12 mouse cellular contexts compared by ENCODE assay signal in genomic region chr13:54218341-54218740, GRCm38 (mm10). TPM values are rescaled to one million over a fixed set of nuclear protein-coding genes. Genes with fewer than 3 reads are reported as not detected.
DNase-seq lines count a peak whose midpoint lies in the region; ATAC-seq and TF ChIP-seq lines count a peak whose summit lies in the region.
"Had no signal": no experiment of that assay in that cellular context is flagged by ENCODE, and none has a peak within 500 bp of the region (broad histone marks: within the 10 kb centered on the region; RNA-seq: fewer than 3 reads in every experiment).

No protein-coding gene starts in this region.

- H3K9ac ChIP-seq in liver, adult 2 months (ENCODE audit: low read depth, low read length) = no peak overlapping the region
- H3K9ac ChIP-seq in MEL (ENCODE audit: control insufficient read depth, low read depth, low read length, poor library complexity, severe bottlenecking) = no peak overlapping the region
- H3K9ac ChIP-seq in forebrain, embryonic 12.5 days = no peak overlapping the region
- H3K9ac ChIP-seq: embryonic facial prominence, embryonic 15.5 days had no signal

- H3K27me3 ChIP-seq in liver, adult 2 months (ENCODE audit: control insufficient read depth, insufficient read depth, low read length) = no peaks in the 10 kb centered on the region
- H3K27me3 ChIP-seq in MEL (ENCODE audit: control insufficient read depth in 1 of 2, insufficient read depth in 2 of 2, low read length in 2 of 2) = no peaks in the 10 kb centered on the region
- H3K27me3 ChIP-seq in forebrain, embryonic 12.5 days = no peaks in the 10 kb centered on the region; the same call in 1 of the 2 replicates
- H3K27me3 ChIP-seq: embryonic facial prominence, embryonic 15.5 days had no signal

- no peaks in the 10 kb centered on the region for H3K4me1 ChIP-seq in liver, adult 2 months (ENCODE audit: control insufficient read depth, insufficient read depth, low read length)
- H3K4me1 ChIP-seq in MEL (ENCODE audit: control insufficient read depth in 1 of 2, insufficient read depth in 2 of 2, low read length in 2 of 2) = peaks cover 0 to 24% of the 10 kb centered on the region in 2 experiments; a peak in 3 of 4 replicates
- H3K4me1 ChIP-seq in forebrain, embryonic 12.5 days = peaks cover 25% of the 10 kb centered on the region
- H3K4me1 ChIP-seq: embryonic facial prominence, embryonic 15.5 days had no signal

- H3K36me3 ChIP-seq in liver, adult 2 months (ENCODE audit: control insufficient read depth, insufficient read depth, low read length) = no peaks in the 10 kb centered on the region
- H3K36me3 ChIP-seq in MEL (ENCODE audit: control insufficient read depth in 1 of 2, insufficient read depth in 2 of 2, low read length in 2 of 2) = peaks cover 0 to 10% of the 10 kb centered on the region in 2 experiments; a peak in 2 of 4 replicates
- no peaks in the 10 kb centered on the region for H3K36me3 ChIP-seq in forebrain, embryonic 12.5 days (replicated peaks)
- H3K36me3 ChIP-seq: embryonic facial prominence, embryonic 15.5 days had no signal

- H3K27ac ChIP-seq in liver, adult 2 months (replicated peaks; ENCODE audit: insufficient read depth, low read depth, low read length) = no peak overlapping the region
- H3K27ac ChIP-seq in MEL (ENCODE audit: control insufficient read depth, low read depth, low read length) = no peak overlapping the region
- H3K27ac ChIP-seq in forebrain, embryonic 12.5 days = no peak overlapping the region
- H3K27ac ChIP-seq: embryonic facial prominence, embryonic 15.5 days had no signal

- H3K4me2 ChIP-seq in forebrain, embryonic 12.5 days = no peak overlapping the region
- H3K4me2 ChIP-seq: embryonic facial prominence, embryonic 15.5 days had no signal

- peak; percentile 18 for DNase-seq in liver, adult 2 months (ENCODE audit: extremely low read depth, low read depth, low spot score)
- no peak for DNase-seq in liver
- peak; percentile 92 for DNase-seq in MEL (ENCODE audit: low read depth, low spot score)
- peak; percentile 67 to 78 for DNase-seq in frontal cortex, adult 2 months (ENCODE audit: extremely low spot score in 1 of 2, low spot score in 1 of 2)
- peak; percentile 59 to 75 for DNase-seq in monocyte, adult 2 months (ENCODE audit: low read depth in 1 of 2, low spot score in 2 of 2)
- no peak for DNase-seq in urinary bladder, adult 18-20 months (ENCODE audit: low spot score in 2 of 2)
- DNase-seq in urinary bladder, postnatal 25 days (ENCODE audit: low spot score) = no peak
- DNase-seq: cerebellum, adult 9-10 months; kidney, adult 11 months; retina, postnatal 1 day had no signal

- 40% methylated on average over 1 of the region's 1 CpGs for WGBS in liver, adult 2 months
- WGBS in forebrain, embryonic 12.5 days = 81% methylated on average over 1 of the region's 1 CpGs

- ATAC-seq in forebrain, embryonic 12.5 days (ENCODE audit: low FRiP score) = no peak

- TF ChIP-seq RAD21 in MEL (IDR thresholded peaks at IDR 0.05; ENCODE audit: low read depth, low read length) = no peak

- no peaks in the 10 kb centered on the region for H3K9me3 ChIP-seq in MEL (replicated peaks; ENCODE audit: insufficient read depth, low read length)
- no peaks in the 10 kb centered on the region for H3K9me3 ChIP-seq in forebrain, embryonic 12.5 days
- H3K9me3 ChIP-seq: embryonic facial prominence, embryonic 15.5 days had no signal

- no peak overlapping the region for H3K4me3 ChIP-seq in liver, adult 2 months (ENCODE audit: insufficient read depth, low read depth, low read length)
- H3K4me3 ChIP-seq in MEL (ENCODE audit: control insufficient read depth in 1 of 2, insufficient read depth in 1 of 2, low read depth in 2 of 2, low read length in 2 of 2) = no peak overlapping the region
- no peak overlapping the region for H3K4me3 ChIP-seq in forebrain, embryonic 12.5 days (replicated peaks)
- H3K4me3 ChIP-seq: embryonic facial prominence, embryonic 15.5 days had no signal

- H3K79me2 ChIP-seq in liver, adult 2 months (ENCODE audit: control insufficient read depth, insufficient read depth, low read length) = no peaks in the 10 kb centered on the region
- no peaks in the 10 kb centered on the region for H3K79me2 ChIP-seq in MEL (ENCODE audit: control insufficient read depth, insufficient read depth, low read length, poor library complexity)

- no peak for TF ChIP-seq CTCF in liver, adult 2 months (IDR thresholded peaks at IDR 0.05; ENCODE audit: low read depth, low read length)
- no peak for TF ChIP-seq CTCF in MEL (IDR thresholded peaks at IDR 0.05 in 2 of 3, conservative IDR thresholded peaks at IDR 0.05 in 1 of 3; ENCODE audit: control insufficient read depth in 1 of 3, insufficient read depth in 1 of 3, low read depth in 2 of 3, low read length in 3 of 3, poor library complexity in 1 of 3, severe bottlenecking in 1 of 3)

- no peak for TF ChIP-seq POLR2A in liver, adult 2 months (IDR thresholded peaks at IDR 0.05; ENCODE audit: extremely low read depth, insufficient read depth, low read length)
- no peak for TF ChIP-seq POLR2A in MEL (IDR thresholded peaks at IDR 0.05; ENCODE audit: control insufficient read depth in 1 of 2, insufficient read depth in 1 of 2, low read depth in 1 of 2, low read length in 2 of 2, poor library complexity in 1 of 2)

- peak; percentile 51 to 83 for TF ChIP-seq EP300 in MEL (IDR thresholded peaks at IDR 0.05; ENCODE audit: low read depth in 1 of 2, low read length in 2 of 2)

TF ChIP-seq in MEL, 35 proteins besides CTCF, POLR2A, EP300 and RAD21:
- 0 out of 2 replicates have a peak, but pooled peaks have one; percentile 33 for TF ChIP-seq JUND (IDR thresholded peaks at IDR 0.05; ENCODE audit: low read depth, low read length)
- peak; percentile 71; the same call in 1 of the 2 replicates for TF ChIP-seq RCOR1 (IDR thresholded peaks at IDR 0.05; ENCODE audit: low read depth, low read length)
- TF ChIP-seq TAL1 (IDR thresholded peaks at IDR 0.05; ENCODE audit: low read length) = peak; percentile 24; the same call in 1 of the 2 replicates
- 0 out of 2 replicates have a peak, but pooled peaks have one; percentile 50 for TF ChIP-seq TCF12 (IDR thresholded peaks at IDR 0.05; ENCODE audit: low read depth, low read length)
- TF ChIP-seq SIN3A (IDR thresholded peaks at IDR 0.05; ENCODE audit: low read length) = 0 out of 2 replicates have a peak, but pooled peaks have one; percentile 29
- TF ChIP-seq NRF1 (IDR thresholded peaks at IDR 0.05; ENCODE audit: insufficient read depth, low read depth, low read length, poor library complexity, severe bottlenecking) = no peak
- no peak for TF ChIP-seq CHD1 (IDR thresholded peaks at IDR 0.05; ENCODE audit: low read depth, low read length)

RNA-seq across cellular contexts. Expression of gene Hrh2, which starts 26.4 kb away (rescaled TPM):
- total RNA-seq in liver, adult 2 months (2014; rRNA removed) = 0.09 and 0.13 TPM in 2 replicates
- polyA plus RNA-seq in liver, adult 2 months (2012; rRNA removed) = 0.07 and 0.24 TPM in 2 replicates
- not detected in 2 replicates for total RNA-seq in MEL (2012; rRNA removed)
- under 1 TPM in 1 of 2 experiments, not detected in 1; 0.07 TPM for polyA plus RNA-seq in MEL (2012; ENCODE audit: insufficient read depth in 1 of 2, insufficient read length in 2 of 2, low read depth in 1 of 2, low replicate concordance in 2 of 2, missing spikeins in 1 of 2)
- polyA plus RNA-seq in frontal cortex, adult 2 months (2012; rRNA removed) = 12.9 and 14.1 TPM in 2 replicates
- not detected in 2 replicates for polyA plus RNA-seq in forebrain, embryonic 12.5 days (2016; fragmentation: Nextera tagmentation; extraction: Ambion mirVana)

Comparison
In these comparisons a context has a peak if more than half of its experiments do, and no peak if none do; other contexts are left out.
1. DNase-seq: peak in liver, adult 2 months (single experiment), MEL (single experiment), frontal cortex, adult 2 months (2 of 2) and monocyte, adult 2 months (2 of 2); none in liver (single experiment), urinary bladder, adult 18-20 months (0 of 2) and urinary bladder, postnatal 25 days (single experiment).
2. RNA of gene Hrh2, which starts 26.4 kb away (polyA plus RNA-seq): 12.9 to 14.1 TPM in frontal cortex, adult 2 months; 0.07 to 0.24 TPM in liver, adult 2 months, 0.07 TPM in MEL and not detected in forebrain, embryonic 12.5 days; every median in the first group is over 10 times any median in the second.